ENCODE assay signal across 10 mouse cellular contexts in the genomic region with DNA sequence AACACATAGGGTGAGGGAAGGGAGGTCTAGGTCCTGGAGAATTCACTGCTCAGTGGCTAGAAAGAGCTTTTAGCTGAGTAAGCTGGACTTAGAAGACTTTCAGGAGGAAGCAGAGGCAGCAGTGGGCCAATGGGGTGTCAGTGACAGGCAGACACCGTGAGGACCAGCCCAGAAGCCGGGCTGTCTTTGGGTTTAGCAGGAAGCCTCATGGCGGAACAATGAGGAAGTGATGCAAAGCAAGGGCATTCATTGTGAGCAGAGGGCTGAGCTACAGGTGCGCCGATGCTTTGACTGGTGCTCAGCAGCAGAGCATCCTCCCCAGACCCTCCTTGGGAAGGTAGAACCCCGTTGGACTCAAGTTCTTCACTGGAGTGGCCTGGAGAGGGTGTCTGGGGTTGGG. TPM values are rescaled to one million over a fixed set of nuclear protein-coding genes. Genes with fewer than 3 reads are reported as not detected.
A peak's percentile ranks its signal among the peaks of the same experiment; 100 is the strongest.
DNase-seq lines count a peak whose midpoint lies in the region; ATAC-seq lines count a peak whose summit lies in the region.
"Had no signal": no experiment of that assay in that cellular context is flagged by ENCODE, and none has a peak within 500 bp of the region (broad histone marks: within the 10 kb centered on the region; RNA-seq: fewer than 3 reads in every experiment).

No protein-coding gene starts in this region.

- no peak overlapping the region for H3K4me3 ChIP-seq in midbrain, embryonic 11.5 days (ENCODE audit: low read depth, low read length)
- no peak overlapping the region for H3K4me3 ChIP-seq in midbrain, embryonic 10.5 days
- H3K4me3 ChIP-seq in liver, embryonic 13.5 days (replicated peaks), result 0 out of 2 replicates have a peak overlapping the region, but pooled peaks have one; percentile 6
- no peak overlapping the region for H3K4me3 ChIP-seq in hindbrain, embryonic 16.5 days (ENCODE audit: low read length)
- H3K4me3 ChIP-seq: embryonic facial prominence, embryonic 15.5 days had no signal

- H3K27me3 ChIP-seq in midbrain, embryonic 11.5 days (ENCODE audit: control insufficient read depth, insufficient read depth, low read length), result no peaks in the 10 kb centered on the region
- H3K27me3 ChIP-seq in midbrain, embryonic 10.5 days (ENCODE audit: low read depth, poor library complexity, severe bottlenecking), result no peaks in the 10 kb centered on the region
- H3K27me3 ChIP-seq in liver, embryonic 13.5 days, result no peaks in the 10 kb centered on the region
- no peaks in the 10 kb centered on the region for H3K27me3 ChIP-seq in splenic B cell, adult 2 months (ENCODE audit: control insufficient read depth, insufficient read depth, low read length, poor library complexity, severe bottlenecking)
- no peaks in the 10 kb centered on the region for H3K27me3 ChIP-seq in hindbrain, embryonic 16.5 days (replicated peaks; ENCODE audit: control insufficient read depth, insufficient read depth, low read length)
- H3K27me3 ChIP-seq: embryonic facial prominence, embryonic 15.5 days had no signal

- H3K36me3 ChIP-seq in midbrain, embryonic 11.5 days (ENCODE audit: control insufficient read depth, insufficient read depth, low read length), result peaks cover 6% of the 10 kb centered on the region
- H3K36me3 ChIP-seq in midbrain, embryonic 10.5 days, result peaks cover 47% of the 10 kb centered on the region
- peaks cover 66% of the 10 kb centered on the region for H3K36me3 ChIP-seq in liver, embryonic 13.5 days
- H3K36me3 ChIP-seq in splenic B cell, adult 2 months (ENCODE audit: control insufficient read depth, insufficient read depth, low read length, poor library complexity, severe bottlenecking), result no peaks in the 10 kb centered on the region; the same call in 1 of the 2 replicates
- peaks cover 8% of the 10 kb centered on the region for H3K36me3 ChIP-seq in hindbrain, embryonic 16.5 days (ENCODE audit: control insufficient read depth, insufficient read depth, low read length)

- H3K27ac ChIP-seq in midbrain, embryonic 11.5 days (ENCODE audit: low read depth, low read length), result no peak overlapping the region
- no peak overlapping the region for H3K27ac ChIP-seq in midbrain, embryonic 10.5 days (replicated peaks)
- peak overlapping the region; percentile 97 for H3K27ac ChIP-seq in liver, embryonic 13.5 days
- no peak overlapping the region for H3K27ac ChIP-seq in hindbrain, embryonic 16.5 days (ENCODE audit: low read depth, low read length)
- H3K27ac ChIP-seq: embryonic facial prominence, embryonic 15.5 days had no signal

- H3K9ac ChIP-seq in midbrain, embryonic 11.5 days (ENCODE audit: low read length), result no peak overlapping the region
- H3K9ac ChIP-seq in liver, embryonic 13.5 days, result peak overlapping the region; percentile 98
- no peak overlapping the region for H3K9ac ChIP-seq in hindbrain, embryonic 16.5 days (ENCODE audit: low read depth, low read length)
- H3K9ac ChIP-seq: embryonic facial prominence, embryonic 15.5 days; lung, embryonic 14.5 days had no signal

- peaks cover 16% of the 10 kb centered on the region for H3K4me1 ChIP-seq in midbrain, embryonic 11.5 days (ENCODE audit: control insufficient read depth, insufficient read depth, low read length)
- peaks cover 43% of the 10 kb centered on the region for H3K4me1 ChIP-seq in midbrain, embryonic 10.5 days
- H3K4me1 ChIP-seq in liver, embryonic 13.5 days (replicated peaks), result peaks cover 59% of the 10 kb centered on the region
- peaks cover 25% of the 10 kb centered on the region for H3K4me1 ChIP-seq in hindbrain, embryonic 16.5 days (ENCODE audit: control insufficient read depth, insufficient read depth, low read depth, low read length)

- H3K4me2 ChIP-seq in midbrain, embryonic 11.5 days, result no peak overlapping the region
- peak overlapping the region; percentile 88 for H3K4me2 ChIP-seq in liver, embryonic 13.5 days
- H3K4me2 ChIP-seq in hindbrain, embryonic 16.5 days (ENCODE audit: low read length), result no peak overlapping the region
- H3K4me2 ChIP-seq: embryonic facial prominence, embryonic 15.5 days; lung, embryonic 14.5 days had no signal

- H3K9me3 ChIP-seq in midbrain, embryonic 11.5 days (ENCODE audit: control insufficient read depth, low read length), result no peaks in the 10 kb centered on the region
- no peaks in the 10 kb centered on the region for H3K9me3 ChIP-seq in midbrain, embryonic 10.5 days (replicated peaks)
- H3K9me3 ChIP-seq in liver, embryonic 13.5 days (replicated peaks), result no peaks in the 10 kb centered on the region
- no peaks in the 10 kb centered on the region for H3K9me3 ChIP-seq in hindbrain, embryonic 16.5 days (ENCODE audit: control insufficient read depth, low read length)
- H3K9me3 ChIP-seq: embryonic facial prominence, embryonic 15.5 days had no signal

- peak; percentile 76 for DNase-seq in midbrain, embryonic 11.5 days (ENCODE audit: low spot score, missing footprints)
- DNase-seq in midbrain, embryonic 10.5 days (ENCODE audit: low spot score), result no peak
- peak; percentile 38 for DNase-seq in T-cell, adult 2 months (ENCODE audit: low spot score)
- DNase-seq in liver, embryonic 13.5 days, result no peak
- DNase-seq in splenic B cell, adult 2 months (ENCODE audit: low read depth, low spot score), result peak; percentile 82
- no peak for DNase-seq in layer of hippocampus, adult 8-10 months (ENCODE audit: low spot score in 2 of 2)
- DNase-seq in adrenal gland, postnatal 36 days, result no peak
- DNase-seq: lung, embryonic 14.5 days had no signal

- WGBS in midbrain, embryonic 11.5 days, result 77% methylated on average over 6 of the region's 6 CpGs
- WGBS in midbrain, embryonic 10.5 days, result 71% methylated on average over 6 of the region's 6 CpGs
- 50% methylated on average over 6 of the region's 6 CpGs for WGBS in liver, embryonic 13.5 days (ENCODE audit: insufficient replicate concordance)
- WGBS in hindbrain, embryonic 16.5 days, result 66% methylated on average over 6 of the region's 6 CpGs

- ATAC-seq in midbrain, embryonic 11.5 days (ENCODE audit: low FRiP score), result no peak
- ATAC-seq in liver, embryonic 13.5 days (ENCODE audit: low read depth), result no peak
- ATAC-seq in hindbrain, embryonic 16.5 days, result no peak

RNA-seq across cellular contexts. Expression of a gene that starts 3.8 kb away (rescaled TPM):
- 19.4 and 19.6 TPM in 2 replicates for polyA plus RNA-seq in midbrain, embryonic 11.5 days (2014; fragmentation: Nextera tagmentation; extraction: Ambion mirVana)
- polyA plus RNA-seq in midbrain, embryonic 10.5 days (2016; fragmentation: Nextera tagmentation; extraction: Ambion mirVana), result 11.8 and 13.3 TPM in 2 replicates
- polyA plus RNA-seq in liver, embryonic 13.5 days (2015; fragmentation: Nextera tagmentation; extraction: Ambion mirVana), result 14.7 and 16.7 TPM in 2 replicates
- total RNA-seq in layer of hippocampus, adult 8-10 months (2022), result 100 to 1,000 TPM in 1 of 4 experiments, 10 to 100 TPM in 3; 81.0 to 102 (median 87.9) TPM
- total RNA-seq in adrenal gland, postnatal 36 days (2021), result 10 to 100 TPM; 62.9 to 68.8 TPM
- 8.3 and 14.6 TPM in 2 replicates for polyA plus RNA-seq in hindbrain, embryonic 16.5 days (2015; fragmentation: Nextera tagmentation; extraction: Ambion mirVana)

Comparison
In these comparisons a context has a peak if more than half of its experiments do, and no peak if none do; other contexts are left out.
1. DNase-seq: peak in midbrain, embryonic 11.5 days (single experiment), T-cell, adult 2 months (single experiment) and splenic B cell, adult 2 months (single experiment); none in midbrain, embryonic 10.5 days (single experiment), liver, embryonic 13.5 days (single experiment), layer of hippocampus, adult 8-10 months (0 of 2) and adrenal gland, postnatal 36 days (0 of 2).